Mouse (Mus musculus) left cerebral cortex, adult 18-20 months (tissue): ENCODE data around the gene Calcrl. TPM values are rescaled to one million over a fixed set of nuclear protein-coding genes. Genes with fewer than 3 reads are reported as not detected.
"Not testable (repeated sequence)": the region's sequence is repeated elsewhere in the genome, so short reads cannot be mapped to it uniquely, and the experiment has no call there.

ENCODE experiments used
- DNase-seq, 2 experiments: peaks; one replicate each; pipeline ENCODE4 v3.0.0; 2021 to 2022; ENCODE audit warnings: low spot score in 2 of 2, mixed read lengths in 1 of 2
- total RNA-seq, 2 experiments: library from RNA; stranded (reverse); gene quantifications; 2 replicates each; pipeline ENCODE4 v1.2.3; 2021

Calcrl gene
- total RNA-seq, 2 experiments from 2014 or later, result 3.7 to 5.9 TPM

GRCm38 (mm10) chr2:84393236-84393635 is 32.0 kb downstream of the Calcrl start:
- no peak for DNase-seq

- DNase-seq, result no peak
Observed at GRCm38 (mm10) chr2:84389075-84389474, 36.1 kb downstream of the Calcrl start.

DNA sequence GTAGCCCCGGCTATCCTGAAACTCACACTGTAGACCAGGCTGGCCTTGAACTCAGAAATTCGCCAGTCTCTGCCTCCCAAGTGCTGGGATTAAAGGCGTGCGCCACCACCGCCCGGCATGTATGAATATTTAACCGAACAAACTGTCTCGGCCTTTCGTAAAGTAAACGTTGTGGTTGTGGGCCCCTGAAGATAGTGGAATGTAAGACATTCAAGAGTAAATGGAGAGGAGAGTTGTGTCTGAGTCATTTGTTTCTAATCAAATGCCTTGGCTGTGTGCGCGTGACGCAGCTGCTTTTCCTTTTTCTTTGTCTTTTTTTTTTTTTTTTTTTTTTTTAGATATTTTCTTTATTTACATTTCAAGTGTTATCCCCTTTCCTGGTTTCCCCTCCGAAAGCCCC is 36.7 kb downstream of the Calcrl start:
- not testable (repeated sequence) for DNase-seq

- DNase-seq, result no peak
Observed at GRCm38 (mm10) chr2:84388023-84388416, 37.2 kb downstream of the Calcrl start.

GRCm38 (mm10) chr2:84387394-84388022 is 37.7 kb downstream of the Calcrl start:
- DNase-seq, result no peak

DNA sequence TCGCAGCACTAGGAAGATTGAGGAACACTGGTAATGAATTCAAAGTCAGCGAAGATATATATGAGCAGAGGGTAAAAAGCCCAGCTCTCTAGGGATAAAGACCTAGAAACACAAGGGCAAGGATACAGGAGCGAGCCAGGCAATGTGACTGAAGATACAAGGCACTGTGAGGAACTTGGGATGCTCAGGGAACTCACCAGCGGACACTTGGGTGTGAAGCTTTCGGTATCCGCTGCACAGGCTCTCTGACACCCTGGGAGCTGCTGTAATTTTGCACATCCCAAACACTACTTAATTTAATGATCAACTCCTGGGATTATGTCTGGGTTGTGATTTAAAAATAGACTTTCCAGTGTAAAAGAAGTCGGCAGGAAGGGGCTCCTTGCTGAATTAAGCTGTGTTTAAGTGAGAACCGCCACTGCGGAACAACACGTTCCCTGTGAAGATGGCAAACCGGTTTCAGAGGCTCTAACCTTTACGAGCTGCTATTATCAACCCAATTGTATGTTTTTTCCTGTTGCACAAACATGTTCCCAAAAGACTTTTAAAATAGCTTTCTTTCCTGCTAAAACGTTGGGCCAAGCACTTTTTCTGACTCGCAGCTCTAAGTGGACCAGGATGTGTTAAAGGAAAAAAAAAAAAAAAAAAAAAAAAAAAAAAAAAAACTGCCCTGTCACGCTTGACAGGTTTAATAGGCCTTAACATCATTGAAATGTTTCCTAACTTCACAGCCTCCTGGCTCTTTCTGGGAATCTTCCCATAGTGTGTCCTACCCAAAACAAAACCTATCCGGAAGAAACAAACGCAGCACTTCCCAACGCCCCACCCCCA is 38.4 kb downstream of the Calcrl start:
- no peak for DNase-seq

- DNase-seq, result no peak
Observed at GRCm38 (mm10) chr2:84384911-84385693, 40.1 kb downstream of the Calcrl start.

- DNase-seq, result no peak
Observed at GRCm38 (mm10) chr2:84383828-84384227, 41.4 kb downstream of the Calcrl start.

GRCm38 (mm10) chr2:84382556-84382955 is 42.7 kb downstream of the Calcrl start:
- no peak for DNase-seq

GRCm38 (mm10) chr2:84381997-84382396 is 43.2 kb downstream of the Calcrl start:
- DNase-seq, result no peak

- DNase-seq, result no peak
Observed at GRCm38 (mm10) chr2:84380816-84381215, 44.4 kb downstream of the Calcrl start.

DNA sequence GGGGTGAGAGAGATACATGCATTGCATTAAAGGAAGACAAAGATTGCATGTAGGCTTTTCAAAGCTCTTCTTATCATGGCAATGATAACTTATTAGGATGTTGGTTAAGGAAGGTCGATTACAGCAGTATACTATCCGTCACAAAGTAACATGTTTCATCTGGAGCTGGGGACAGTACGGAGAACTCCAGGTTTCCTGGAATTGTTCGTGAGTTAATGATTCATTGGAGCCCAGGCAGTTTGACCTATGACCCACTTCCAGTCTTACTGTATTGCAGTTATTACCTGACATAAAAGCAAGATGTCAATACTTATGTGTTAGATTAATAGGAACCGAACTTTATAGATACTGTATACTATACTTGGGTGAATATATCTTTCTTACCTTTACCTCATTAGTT is 46.5 kb downstream of the Calcrl start:
- DNase-seq, result no peak

DNA sequence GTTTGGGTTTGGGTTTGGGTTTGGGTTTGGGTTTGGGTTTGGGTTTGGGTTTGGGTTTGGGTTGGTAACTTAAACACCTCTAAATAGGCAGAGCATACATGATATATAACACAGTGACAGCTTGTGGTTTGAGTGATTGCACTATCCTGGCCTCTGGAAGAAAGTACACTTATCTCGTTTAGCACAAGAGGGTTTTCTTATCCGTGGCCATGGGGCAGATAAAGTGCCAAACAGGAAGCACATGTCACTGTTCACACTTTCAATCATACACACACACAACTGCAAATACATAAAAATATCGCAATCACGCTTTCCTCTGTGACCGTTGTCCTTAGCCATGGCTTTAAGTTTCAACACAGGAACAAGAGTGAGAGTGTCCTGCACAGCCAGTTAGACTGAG is 56.0 kb downstream of the Calcrl start:
- no peak for DNase-seq

GRCm38 (mm10) chr2:84366742-84367141 is 58.5 kb downstream of the Calcrl start:
- DNase-seq, result no peak

- no peak for DNase-seq
Observed at GRCm38 (mm10) chr2:84365266-84365665, 59.9 kb downstream of the Calcrl start.

GRCm38 (mm10) chr2:84362779-84363719 is 62.2 kb downstream of the Calcrl start:
- no peak for DNase-seq

DNA sequence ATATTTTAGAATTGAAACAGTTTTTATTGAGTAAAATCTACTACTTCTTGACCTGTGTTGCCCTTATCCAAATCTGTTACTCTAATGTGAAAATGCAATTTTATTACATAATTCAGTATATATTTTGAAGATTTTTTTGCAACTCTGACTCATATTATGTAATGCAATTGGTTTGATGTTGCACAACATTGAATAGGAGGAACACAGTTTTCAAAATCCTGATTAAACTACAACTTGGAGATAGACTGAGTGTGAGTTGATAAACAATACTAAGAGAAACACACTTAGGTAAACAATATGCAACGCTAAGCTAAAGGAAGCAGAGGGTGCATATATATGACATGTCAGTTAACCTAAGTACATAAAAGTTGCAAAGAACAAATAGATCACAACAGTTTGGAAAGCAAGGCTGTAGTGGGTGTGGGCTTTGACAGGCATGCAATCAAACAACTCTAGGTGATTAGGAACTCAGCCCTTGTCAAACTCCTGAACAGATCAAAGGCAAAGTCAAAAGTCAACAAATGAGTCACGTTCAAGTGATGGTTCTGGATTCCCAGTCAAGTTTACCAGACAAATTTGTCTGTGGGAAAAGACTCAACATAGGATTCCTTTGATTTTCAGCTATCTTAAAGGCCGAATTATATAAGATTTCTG is 66.4 kb downstream of the Calcrl start:
- DNase-seq, result no peak

- DNase-seq, result no peak
Observed at GRCm38 (mm10) chr2:84355281-84355680, 69.9 kb downstream of the Calcrl start.

DNA sequence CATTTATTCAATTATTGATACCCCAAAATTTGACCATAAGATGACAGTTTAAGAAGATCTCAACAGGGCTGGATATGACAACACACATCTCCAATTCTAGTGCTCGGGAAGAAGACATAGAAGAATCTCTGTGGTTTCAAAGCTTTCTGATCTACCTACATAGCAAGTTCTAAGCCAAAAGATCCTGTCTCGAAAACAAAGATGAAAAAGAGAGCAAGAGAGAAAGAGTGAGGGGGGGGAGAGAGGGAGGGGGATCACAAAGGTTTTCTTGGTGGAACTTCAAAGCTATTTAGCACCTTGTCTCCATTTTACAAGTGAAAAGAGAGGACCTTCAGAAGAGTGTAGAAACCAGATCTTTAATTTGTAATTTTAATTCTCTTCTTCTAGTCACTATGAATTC is 77.8 kb downstream of the Calcrl start:
- no peak for DNase-seq

- no peak for DNase-seq
Observed at GRCm38 (mm10) chr2:84343756-84344155, 81.5 kb downstream of the Calcrl start.
